Mouse (Mus musculus) liver, adult (tissue): ENCODE data around the gene Bex1.

ENCODE experiments used
- GATA4 ChIP-seq: IDR thresholded peaks from 2 replicates; pipeline ENCODE4 v1.6.1; 2014; ENCODE audit warnings: mild to moderate bottlenecking, low read length; ENCODE audit not compliant: insufficient replicate concordance

Bex1 gene

DNA sequence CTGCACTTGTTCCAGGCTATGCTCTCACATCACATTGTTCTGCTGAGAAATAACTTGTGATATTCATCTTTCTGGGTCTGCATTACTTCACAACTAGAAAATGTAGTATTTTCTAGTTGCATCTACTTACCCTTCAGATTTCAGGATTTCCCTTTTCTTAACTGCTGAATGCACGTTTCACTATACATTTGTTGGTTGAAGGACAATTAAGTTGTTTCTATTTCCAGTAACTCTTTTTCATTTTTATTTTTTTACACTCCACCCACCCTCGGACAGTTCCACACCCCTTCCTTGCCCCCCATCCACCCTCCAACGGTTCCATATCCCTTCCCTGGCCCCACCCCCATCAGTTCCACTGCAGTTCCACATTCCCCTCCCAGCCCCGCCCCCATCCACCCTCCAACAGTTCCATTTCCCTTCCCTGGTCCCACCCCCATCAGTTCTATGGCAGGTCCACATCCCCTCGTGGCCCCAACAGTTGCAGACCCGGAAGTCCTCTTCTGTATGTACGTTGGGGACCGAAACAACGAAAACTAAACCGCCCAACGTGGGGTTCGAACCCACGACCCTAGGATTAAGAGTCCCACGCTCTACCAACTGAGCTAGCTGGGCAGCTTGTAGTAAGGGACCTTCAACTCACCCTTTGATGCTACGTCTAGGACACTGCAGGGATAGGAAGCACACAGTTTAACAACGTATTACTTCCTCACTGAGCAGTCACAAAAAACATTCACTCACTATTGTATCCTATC, 19.9 kb downstream of the Bex1 start:
- no peak for TF ChIP-seq GATA4

- TF ChIP-seq GATA4 = no peak
Observed at GRCm38 (mm10) chrX:136183107-136183506, 32.2 kb downstream of the Bex1 start.

DNA sequence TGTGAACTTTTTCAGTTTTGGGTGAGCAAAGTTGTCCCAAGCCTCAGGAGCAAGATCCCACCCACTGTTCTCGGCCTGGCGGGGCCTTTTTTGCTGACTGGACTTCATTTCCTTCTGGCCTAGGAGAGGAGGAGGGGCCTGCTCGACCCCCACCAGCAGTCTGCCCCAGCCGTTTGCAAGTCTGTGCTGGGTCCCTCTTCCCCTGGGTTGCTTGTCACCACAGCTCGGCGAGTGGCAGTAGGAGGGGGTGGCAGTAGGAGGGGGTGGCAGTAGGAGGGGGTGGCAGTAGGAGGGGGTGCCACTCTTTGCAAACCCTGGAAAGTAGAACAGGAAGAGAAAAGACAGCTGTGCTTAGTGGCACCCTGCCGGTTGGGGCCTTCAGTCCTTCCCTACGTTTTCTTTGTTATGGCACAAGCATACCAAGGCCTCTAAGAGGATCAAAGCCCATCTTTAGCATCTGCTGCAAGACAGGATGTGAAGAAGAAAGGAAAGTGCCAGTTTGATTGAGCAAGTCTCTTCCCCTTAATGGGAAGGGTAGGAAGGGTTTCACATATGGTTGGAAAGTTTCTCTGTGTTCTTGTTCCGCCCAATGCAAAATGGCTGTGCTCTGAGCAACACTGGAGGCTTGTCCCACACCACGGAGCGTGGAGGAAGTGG, 34.3 kb downstream of the Bex1 start:
- TF ChIP-seq GATA4 = no peak

DNA sequence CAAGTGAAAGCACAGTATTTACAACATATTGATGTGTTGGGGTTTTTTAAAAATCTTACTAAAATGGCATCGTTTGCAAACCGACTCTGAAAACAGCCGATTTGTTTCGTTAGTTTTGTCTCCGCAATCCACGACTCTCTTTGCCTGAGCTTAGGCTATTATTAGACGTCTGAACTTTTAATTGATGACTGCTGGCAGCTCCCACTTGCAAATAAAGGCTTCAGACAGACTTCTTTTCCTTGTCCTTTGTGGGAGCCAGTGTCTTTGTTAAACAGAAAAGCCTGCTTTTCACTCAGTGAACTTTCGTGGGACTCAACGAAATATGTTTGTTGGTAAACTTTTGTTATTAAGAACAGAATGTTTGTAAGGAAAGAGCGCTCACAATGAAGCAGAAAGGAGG, 42.5 kb downstream of the Bex1 start:
- no peak for TF ChIP-seq GATA4

- no peak for TF ChIP-seq GATA4
Observed at GRCm38 (mm10) chrX:136172118-136172551, 43.2 kb downstream of the Bex1 start, which contains the start of gene Tceal8. Gene Tceal8, minus strand, starts transcription at chrX:136172342.

DNA sequence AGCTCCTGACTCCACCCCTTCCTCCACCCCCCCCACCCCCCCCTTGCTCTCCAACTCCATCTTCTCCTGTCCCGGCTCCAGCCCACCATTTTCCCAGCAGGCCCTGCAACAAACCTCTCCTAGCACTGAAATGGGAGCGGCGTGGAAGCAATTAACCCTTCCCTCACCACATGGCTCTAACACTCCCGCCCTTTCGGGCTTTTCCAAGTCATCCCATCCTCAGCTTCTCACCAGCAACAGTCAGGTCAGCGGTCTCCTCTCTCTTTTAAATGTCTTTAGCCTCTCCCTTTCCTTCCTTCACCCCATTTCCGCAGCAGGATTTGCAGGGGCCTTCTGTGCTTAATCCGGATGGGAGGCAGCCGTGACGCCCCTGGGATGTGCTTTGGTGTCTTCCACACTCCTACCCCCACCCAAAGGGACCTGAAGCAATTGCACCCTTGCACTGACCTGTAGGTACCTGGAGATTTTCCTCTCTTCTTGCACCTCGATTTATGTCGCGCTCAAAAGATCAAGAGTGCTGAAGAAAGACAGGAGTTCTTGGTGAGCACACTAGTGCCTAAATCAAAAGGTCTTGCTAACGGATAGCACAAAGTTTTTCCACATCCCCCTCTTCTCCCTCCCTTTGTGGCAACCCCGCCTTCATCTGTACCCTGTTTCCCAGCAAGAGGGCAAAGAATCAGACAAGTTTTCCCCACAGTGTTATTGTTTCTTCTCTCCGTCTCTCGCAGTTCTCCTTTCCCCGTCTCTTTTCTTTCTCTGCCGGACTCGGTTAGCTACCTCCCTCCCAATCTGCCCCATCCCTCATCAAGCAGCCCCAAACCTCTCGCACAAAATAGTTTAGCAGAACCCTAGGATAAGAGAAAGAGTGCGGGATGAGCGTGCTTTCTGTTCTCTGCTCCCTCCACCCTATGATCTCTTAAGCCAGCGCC, 43.9 kb downstream of the Bex1 start:
- TF ChIP-seq GATA4 = no peak

DNA sequence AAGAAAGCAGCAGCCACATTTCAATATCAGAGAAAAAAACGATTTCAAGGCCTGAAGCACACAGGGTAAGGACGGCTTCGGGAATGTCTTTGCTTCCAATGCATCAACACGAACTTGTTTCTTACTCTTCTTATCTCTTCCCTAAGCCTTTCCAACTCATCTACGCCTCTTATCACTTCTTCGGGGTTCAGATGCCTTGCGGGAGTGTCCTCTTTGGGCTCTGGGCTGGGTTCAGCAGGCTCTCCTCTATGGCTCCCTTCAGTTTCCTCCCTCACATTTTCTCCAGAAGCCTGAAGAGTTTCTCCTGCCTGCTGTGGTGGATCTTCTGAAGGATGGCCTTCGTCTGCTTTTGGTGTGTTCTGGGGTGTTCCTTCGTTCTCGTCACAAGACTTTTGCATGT, 44.7 kb downstream of the Bex1 start:
- no peak for TF ChIP-seq GATA4
